Mouse (Mus musculus) cerebellum, postnatal 36 days (tissue): ENCODE measurements around the gene Celf3.

Source experiments
- DNase-seq, 2 experiments: peaks; one replicate each; pipeline ENCODE4 v3.0.0; 2021 to 2022; ENCODE audit warnings: mixed read lengths in 2 of 2

Celf3 gene

GRCm38 (mm10) chr3:94480291-94480884 lies 2.3 kb downstream of the Celf3 start, which contains the start of gene Riiad1:
Gene Riiad1 (minus strand): TSS chr3:94480341.
- no peak for DNase-seq

- no peak for DNase-seq
These were observed 3.3 kb downstream of the Celf3 start for GRCm38 (mm10) chr3:94481429-94481828.

GRCm38 (mm10) chr3:94482764-94483385 lies 4.8 kb downstream of the Celf3 start:
- DNase-seq = peak; percentile 40 to 50

GRCm38 (mm10) chr3:94483790-94484439 lies 5.8 kb downstream of the Celf3 start:
- DNase-seq = peak; percentile 75 to 76

GRCm38 (mm10) chr3:94485922-94486321 lies 7.8 kb downstream of the Celf3 start:
- no peak for DNase-seq

GRCm38 (mm10) chr3:94487581-94487980 lies 9.5 kb downstream of the Celf3 start:
- no peak for DNase-seq

- DNase-seq = no peak
These were observed 19.1 kb downstream of the Celf3 start for GRCm38 (mm10) chr3:94497162-94497561.

GRCm38 (mm10) chr3:94502243-94502642 lies 24.1 kb downstream of the Celf3 start:
- DNase-seq = peak in 1 of 2 experiments; percentile 42

- no peak for DNase-seq
These were observed 28.6 kb downstream of the Celf3 start for GRCm38 (mm10) chr3:94506664-94507063.

- no peak for DNase-seq
These were observed 48.6 kb downstream of the Celf3 start for GRCm38 (mm10) chr3:94526731-94527130.

- peak; percentile 23 to 26 for DNase-seq
These were observed 55.9 kb downstream of the Celf3 start for GRCm38 (mm10) chr3:94533968-94534367.

- DNase-seq = no peak
These were observed 59.1 kb downstream of the Celf3 start for GRCm38 (mm10) chr3:94537187-94537586.
